Mouse (Mus musculus) cerebellum, adult 2 months (tissue): ENCODE measurements around the gene Xpnpep2.

ENCODE experiments used
- CTCF ChIP-seq: fragments of 200-500 bp; IDR thresholded peaks from 2 replicates; pipeline ENCODE4 v1.5.1; 2011; ENCODE audit warnings: low read depth, mild to moderate bottlenecking, control low read depth, low read length, moderate library complexity, borderline replicate concordance; ENCODE audit not compliant: insufficient read depth
- POLR2A ChIP-seq: fragments of 200-500 bp; IDR thresholded peaks from 2 replicates; pipeline ENCODE4 v1.6.1; 2011; ENCODE audit warnings: low read length, control low read depth, borderline replicate concordance; ENCODE audit not compliant: insufficient read depth

- TF ChIP-seq CTCF (no peak), POLR2A (no peak)
Observed at GRCm38 (mm10) chrX:48082364-48082763, 26.2 kb upstream of the Xpnpep2 start.
